Mouse (Mus musculus) embryonic fibroblast, embryonic 13.5 days (primary cell): ENCODE results near the gene Tmem223. TPM values are rescaled to one million over a fixed set of nuclear protein-coding genes. Genes with fewer than 3 reads are reported as not detected.

Experiments used
- H3K27ac ChIP-seq: 2 replicates; pipeline ENCODE4 v1.5.1; 2012; ENCODE audit warnings: low read length, control low read depth, inconsistent platforms; ENCODE audit not compliant: insufficient read depth
- H3K4me1 ChIP-seq: 2 replicates; pipeline ENCODE4 v1.6.1; 2011; ENCODE audit warnings: low read length; ENCODE audit not compliant: control insufficient read depth, insufficient read depth
- H3K4me3 ChIP-seq: 2 replicates; pipeline ENCODE4 v1.5.1; 2011; ENCODE audit warnings: mild to moderate bottlenecking, control low read depth, low read length; ENCODE audit not compliant: insufficient read depth
- CTCF ChIP-seq: IDR thresholded peaks from 2 replicates; pipeline ENCODE4 v1.5.1; 2011; ENCODE audit warnings: mild to moderate bottlenecking, control low read depth, low read length, moderate library complexity, borderline replicate concordance; ENCODE audit not compliant: insufficient read depth
- POLR2A ChIP-seq: IDR thresholded peaks from 2 replicates; pipeline ENCODE4 v1.6.1; 2011; ENCODE audit warnings: low read depth, mild to moderate bottlenecking, control low read depth, low read length, moderate library complexity
- polyA plus RNA-seq: library from polyadenylated mRNA; stranded (reverse); fragments of >200 nt; gene quantifications from 2 replicates; pipeline ENCODE4 v1.2.4, GENCODE M21; 2011; ENCODE audit warnings: low read depth; ENCODE audit not compliant: missing spikeins, insufficient read length

Gene Tmem223
- polyA plus RNA-seq, 1 experiment, result 36.7 TPM

DNA sequence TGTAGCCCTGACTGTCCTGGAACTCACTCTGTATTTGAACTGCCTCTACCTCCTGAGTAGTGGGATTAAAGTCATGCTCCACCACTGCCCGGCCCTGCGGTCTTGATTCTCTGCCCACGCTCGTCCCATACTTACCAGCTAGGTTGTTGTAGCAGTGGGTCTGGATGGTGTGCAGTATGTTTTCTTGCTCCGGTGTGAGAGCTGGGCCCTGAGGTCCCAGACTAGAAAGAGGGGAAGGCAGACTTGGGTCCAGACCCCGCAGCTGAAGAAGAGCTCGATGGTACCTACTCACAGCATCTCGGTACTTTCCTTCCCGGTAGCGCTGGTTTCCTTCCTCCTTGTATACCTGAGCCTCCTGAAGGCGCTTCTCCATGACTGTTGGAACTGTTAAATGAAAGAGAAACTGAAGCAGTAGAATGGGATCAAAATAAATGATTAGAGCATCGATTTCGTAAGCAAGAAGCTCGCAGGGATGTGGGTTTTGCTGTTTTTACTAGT lies 47.6 kb downstream of the Tmem223 start:
- Histone ChIP-seq H3K27ac (peak overlapping the region; percentile 96), H3K4me3 (peak overlapping the region; percentile 88), H3K4me1 (no peaks in the 10 kb centered on the region; the same call in 1 of the 2 replicates)
- TF ChIP-seq CTCF, result no peak
- no peak; the same call in 1 of the 2 replicates for TF ChIP-seq POLR2A

DNA sequence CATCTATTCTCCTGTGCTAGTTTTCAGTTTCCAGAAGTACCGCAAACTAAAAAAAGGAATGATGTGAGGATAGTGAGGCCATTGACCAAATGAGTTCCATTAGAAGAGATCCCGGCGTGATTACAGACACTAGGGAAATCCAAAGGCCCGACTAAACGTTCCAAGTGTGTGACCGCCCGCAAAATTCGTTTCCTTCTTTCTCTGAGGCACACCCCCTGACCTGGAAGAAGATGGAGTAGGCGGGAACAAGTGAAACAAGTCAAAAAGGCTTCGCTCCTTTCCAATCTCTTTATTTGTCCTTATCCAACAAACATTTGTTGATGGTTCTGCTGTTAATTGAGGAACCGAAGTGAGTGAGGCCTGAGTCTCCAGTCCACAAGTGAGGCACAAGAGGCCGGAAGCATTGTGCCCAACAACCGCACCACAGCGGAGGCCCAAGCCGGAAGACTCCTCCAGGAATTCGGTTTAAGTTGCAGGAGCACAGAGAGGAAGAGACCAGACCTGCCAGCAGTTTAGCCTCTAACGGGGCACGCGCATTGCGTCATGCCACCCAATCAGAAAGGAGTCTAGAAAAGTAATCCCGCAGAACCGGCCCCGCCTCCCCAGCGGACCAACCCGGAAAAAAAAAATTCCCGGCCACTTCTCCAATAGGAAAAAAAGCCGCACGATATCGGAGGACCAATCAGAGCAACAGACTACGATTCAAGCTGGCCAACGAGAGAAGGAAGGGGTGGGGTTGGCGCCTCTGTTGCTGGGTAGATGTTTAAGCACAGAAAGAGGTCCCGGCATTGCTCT lies 48.2 kb downstream of the Tmem223 start, which contains the start of gene Ttc9c:
Ttc9c (minus strand) TSS at position 533 of the 795 bp plus-strand sequence.
- Histone ChIP-seq H3K4me3 (peak within 1 kb of the TSS; percentile 95), H3K27ac (peak within 1 kb of the TSS; percentile 97), H3K4me1 (no peaks in the 10 kb centered on the region; the same call in 1 of the 2 replicates)
- no peak for TF ChIP-seq CTCF
- peak; percentile 81 for TF ChIP-seq POLR2A

DNA sequence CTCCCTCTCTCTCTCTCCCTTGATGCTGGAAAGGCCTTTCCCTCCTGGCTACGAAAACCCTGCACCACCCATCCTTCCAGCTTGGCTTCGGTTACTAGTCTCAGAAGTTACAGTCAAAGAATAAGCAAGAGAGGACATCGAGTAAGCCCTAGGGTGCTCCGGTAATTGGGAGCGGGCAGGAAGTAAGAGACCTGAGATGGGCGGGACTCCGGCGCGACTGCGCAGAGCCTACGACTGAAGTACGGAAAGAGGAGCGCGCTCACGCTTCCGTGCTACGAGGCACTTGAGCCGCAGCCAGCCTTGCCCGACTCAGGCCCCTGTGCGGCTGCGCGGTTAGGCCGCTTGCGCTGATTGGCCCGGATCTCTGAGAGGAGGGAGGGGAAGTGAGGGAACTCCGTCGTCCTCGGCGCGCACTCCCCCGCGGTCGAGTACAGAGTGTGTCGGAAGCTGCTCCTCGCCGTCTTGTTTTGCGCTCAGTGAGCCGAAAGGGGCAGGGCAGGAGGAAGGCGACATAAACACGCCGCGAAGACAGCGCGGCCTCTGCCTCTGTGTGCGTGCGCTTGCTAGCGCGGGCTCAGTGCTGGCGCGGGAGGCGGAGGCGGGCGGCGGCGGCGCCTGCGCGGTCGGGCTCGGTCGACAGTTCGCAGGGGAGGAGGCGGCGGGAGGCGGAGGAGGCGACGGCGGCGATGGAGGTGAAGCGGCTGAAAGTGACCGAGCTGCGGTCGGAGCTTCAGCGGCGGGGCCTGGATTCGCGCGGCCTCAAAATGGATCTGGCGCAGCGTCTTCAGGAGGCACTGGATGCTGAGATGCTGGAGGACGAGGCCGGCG lies 49.0 kb downstream of the Tmem223 start, which contains the start of gene Hnrnpul2:
Hnrnpul2 (plus strand) TSS at position 415 of the 828 bp plus-strand sequence.
- TF ChIP-seq POLR2A, result peak; percentile 97
- no peak for TF ChIP-seq CTCF
- H3K4me3 ChIP-seq, result peak within 1 kb of the TSS; percentile 95
- peak within 1 kb of the TSS; percentile 97 for H3K27ac ChIP-seq
- no peaks in the 10 kb centered on the region for H3K4me1 ChIP-seq

DNA sequence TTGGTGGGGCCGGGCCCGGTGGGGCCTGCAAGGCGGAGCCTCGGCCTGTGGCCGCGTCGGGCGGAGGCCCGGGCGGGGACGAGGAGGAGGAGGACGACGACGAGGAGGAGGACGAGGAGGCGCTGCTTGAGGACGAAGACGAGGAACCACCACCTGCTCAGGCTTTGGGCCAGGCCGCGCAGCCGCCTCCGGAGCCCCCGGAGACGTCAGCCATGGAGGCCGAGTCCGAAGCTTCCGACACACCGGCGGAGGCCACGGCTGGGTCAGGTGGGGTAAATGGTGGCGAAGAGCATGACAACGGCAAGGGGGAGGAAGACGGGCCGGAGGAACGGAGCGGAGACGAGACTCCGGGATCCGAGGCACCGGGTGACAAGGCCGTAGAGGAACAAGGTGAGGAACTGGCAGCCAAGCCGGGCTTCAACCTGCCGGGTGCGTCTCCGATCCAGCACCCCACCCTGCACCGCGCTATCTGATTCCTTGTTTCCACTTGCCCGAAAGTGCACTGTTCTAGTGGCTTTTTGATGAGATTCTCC lies 49.7 kb downstream of the Tmem223 start:
- no peaks in the 10 kb centered on the region for H3K4me1 ChIP-seq
- TF ChIP-seq POLR2A (no peak), CTCF (no peak)
- peak overlapping the region; percentile 95 for H3K4me3 ChIP-seq
- peak overlapping the region; percentile 92 for H3K27ac ChIP-seq

DNA sequence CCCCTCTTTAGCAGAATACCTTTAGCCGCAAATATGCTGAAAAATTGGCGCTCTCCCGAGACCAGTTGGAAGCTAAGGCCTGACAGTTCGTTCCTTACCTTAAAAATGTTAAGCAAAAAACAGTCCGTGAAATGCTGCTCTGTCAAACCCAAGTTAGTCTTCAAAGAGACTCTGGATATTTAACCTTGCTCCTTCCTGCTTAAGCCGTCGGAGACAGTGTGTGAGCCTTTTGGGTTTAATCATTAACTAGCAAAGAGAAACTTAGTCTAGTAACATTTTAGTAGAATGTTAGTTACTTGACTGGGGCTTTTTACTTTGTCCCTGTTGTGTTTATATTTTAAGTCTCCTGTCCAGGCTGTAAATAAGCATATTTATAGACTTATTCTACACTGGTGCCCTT lies 50.4 kb downstream of the Tmem223 start:
- TF ChIP-seq CTCF (no peak), POLR2A (no peak)
- Histone ChIP-seq H3K4me1 (no peaks in the 10 kb centered on the region), H3K27ac (peak overlapping the region; percentile 92; the same call in 1 of the 2 replicates), H3K4me3 (peak overlapping the region; percentile 95)

Other genes with a start within 250 kb of the Tmem223 start
- gene Slc22a8, start 179.7 kb upstream of the Tmem223 start, polyA plus RNA-seq, result not detected in 2 replicates
- gene Slc22a6, start 153.0 kb upstream of the Tmem223 start, polyA plus RNA-seq, result not detected in 2 replicates
- not detected in 2 replicates for gene Chrm1, start 107.2 kb upstream of the Tmem223 start, polyA plus RNA-seq
- gene Slc3a2, start 47.6 kb upstream of the Tmem223 start, polyA plus RNA-seq, result 203 and 309 TPM in 2 replicates
- gene Wdr74, start 35.2 kb upstream of the Tmem223 start, polyA plus RNA-seq, result 46.5 and 52.3 TPM in 2 replicates
- not detected in 2 replicates for gene 1700092M07Rik, start 30.3 kb upstream of the Tmem223 start, polyA plus RNA-seq
- 97.6 and 114 TPM in 2 replicates for gene Stx5a, start 29.6 kb upstream of the Tmem223 start, polyA plus RNA-seq
- 172 and 183 TPM in 2 replicates for gene Nxf1, start 13.9 kb upstream of the Tmem223 start, polyA plus RNA-seq
- gene Tmem179b, start 3.5 kb downstream of the Tmem223 start, polyA plus RNA-seq, result 41.7 and 49.2 TPM in 2 replicates
- gene Taf6l, start 15.4 kb downstream of the Tmem223 start, polyA plus RNA-seq, result 15.7 and 22.7 TPM in 2 replicates
- gene Polr2g, start 27.6 kb downstream of the Tmem223 start, polyA plus RNA-seq, result 93.9 and 96.0 TPM in 2 replicates
- 1.4 and 2.0 TPM in 2 replicates for gene Zbtb3, start 31.6 kb downstream of the Tmem223 start, polyA plus RNA-seq
- gene Ttc9c, start 48.3 kb downstream of the Tmem223 start, polyA plus RNA-seq, result 52.8 and 68.7 TPM in 2 replicates
- gene Hnrnpul2, start 49.0 kb downstream of the Tmem223 start, polyA plus RNA-seq, result 78.5 and 98.7 TPM in 2 replicates
- gene AC129217.1, start 58.8 kb downstream of the Tmem223 start, polyA plus RNA-seq, result 43.8 and 73.0 TPM in 2 replicates
- gene Bscl2, start 66.5 kb downstream of the Tmem223 start, polyA plus RNA-seq, result 41.2 and 50.0 TPM in 2 replicates
- gene Gng3, start 68.2 kb downstream of the Tmem223 start, polyA plus RNA-seq, result not detected in 2 replicates
- gene Lrrn4cl, start 79.8 kb downstream of the Tmem223 start, polyA plus RNA-seq, result 5.9 and 9.0 TPM in 2 replicates
- gene Ubxn1, start 100.5 kb downstream of the Tmem223 start, polyA plus RNA-seq, result 104 and 112 TPM in 2 replicates
- 16.3 and 22.3 TPM in 2 replicates for gene Uqcc3, start 109.9 kb downstream of the Tmem223 start, polyA plus RNA-seq
- gene Lbhd1, start 112.7 kb downstream of the Tmem223 start, polyA plus RNA-seq, result 11.7 and 28.6 TPM in 2 replicates
- gene Gm49403, start 112.9 kb downstream of the Tmem223 start, polyA plus RNA-seq, result not detected in 2 replicates
- 61.7 and 68.8 TPM in 2 replicates for gene 1810009A15Rik, start 117.9 kb downstream of the Tmem223 start, polyA plus RNA-seq
- gene Gm49416, start 117.9 kb downstream of the Tmem223 start, polyA plus RNA-seq, result 16.8 and 18.4 TPM in 2 replicates
- gene Ints5, start 122.0 kb downstream of the Tmem223 start, polyA plus RNA-seq, result 20.2 and 23.1 TPM in 2 replicates
- 176 and 190 TPM in 2 replicates for gene Ganab, start 127.1 kb downstream of the Tmem223 start, polyA plus RNA-seq
- 26.7 and 28.9 TPM in 2 replicates for gene B3gat3, start 149.4 kb downstream of the Tmem223 start, polyA plus RNA-seq
- gene Rom1, start 158.4 kb downstream of the Tmem223 start, polyA plus RNA-seq, result 2.7 and 3.5 TPM in 2 replicates
- gene Eml3, start 158.6 kb downstream of the Tmem223 start, polyA plus RNA-seq, result 26.2 and 28.2 TPM in 2 replicates
- gene Mta2, start 170.9 kb downstream of the Tmem223 start, polyA plus RNA-seq, result 101 and 102 TPM in 2 replicates
- 16.8 and 19.7 TPM in 2 replicates for gene Tut1, start 182.9 kb downstream of the Tmem223 start, polyA plus RNA-seq
- 882 and 905 TPM in 2 replicates for gene Eef1g, start 196.0 kb downstream of the Tmem223 start, polyA plus RNA-seq
- 559 and 687 TPM in 2 replicates for gene Ahnak, start 218.3 kb downstream of the Tmem223 start, polyA plus RNA-seq